Mouse (Mus musculus) neural tube, embryonic 15.5 days (tissue): ENCODE measurements around the gene Gimap3. TPM values are rescaled to one million over a fixed set of nuclear protein-coding genes. Genes with fewer than 3 reads are reported as not detected.

Experiments used
- ATAC-seq: fragments of 200-750 bp; cut with Nextera tagmentation; 2 replicates; pipeline ENCODE4 v1.8.0; 2017; ENCODE audit warnings: mild to moderate bottlenecking, moderate TSS enrichment, moderate library complexity; ENCODE audit not compliant: low FRiP score
- H3K27ac ChIP-seq: fragments of 300-500 bp; sonication (generic); replicated peaks from 2 replicates; pipeline ENCODE4 v1.5.1; 2015; ENCODE audit warnings: mild to moderate bottlenecking, inconsistent platforms
- H3K27me3 ChIP-seq: fragments of 300-500 bp; sonication (generic); replicated peaks from 2 replicates; pipeline ENCODE4 v1.6.1; 2015; ENCODE audit warnings: inconsistent platforms
- H3K36me3 ChIP-seq: fragments of 300-500 bp; sonication (generic); 2 replicates; pipeline ENCODE4 v1.6.1; 2015; ENCODE audit warnings: inconsistent platforms
- H3K4me1 ChIP-seq: fragments of 300-500 bp; sonication (generic); 2 replicates; pipeline ENCODE4 v1.6.1; 2015; ENCODE audit warnings: inconsistent platforms
- H3K4me2 ChIP-seq: fragments of 300-500 bp; sonication (generic); 2 replicates; pipeline ENCODE4 v1.6.1; 2015; ENCODE audit warnings: inconsistent platforms, mild to moderate bottlenecking, moderate library complexity
- H3K4me3 ChIP-seq: fragments of 300-500 bp; sonication (generic); replicated peaks from 2 replicates; pipeline ENCODE4 v1.5.1; 2015; ENCODE audit warnings: mild to moderate bottlenecking, inconsistent platforms
- H3K9ac ChIP-seq: fragments of 300-500 bp; sonication (generic); replicated peaks from 2 replicates; pipeline ENCODE4 v1.6.1; 2015; ENCODE audit warnings: mild to moderate bottlenecking, inconsistent platforms
- H3K9me3 ChIP-seq: fragments of 300-500 bp; sonication (generic); replicated peaks from 2 replicates; pipeline ENCODE4 v1.6.1; 2016; ENCODE audit warnings: inconsistent platforms
- WGBS: fragments of 180-500 bp; shearing (Covaris S2); methylation state at CpG from one replicate; pipeline ENCODE4 v1.1.7; 2015; ENCODE audit warnings: mixed read lengths; 5-methylcytosine and 5-hydroxymethylcytosine counted together
- polyA plus RNA-seq: library from polyadenylated mRNA; unstranded; fragments of >200 nt; fragmentation: Nextera tagmentation; extraction: Ambion mirVana; gene quantifications from 2 replicates; pipeline ENCODE4 v1.2.1, GENCODE M21; 2015

Gimap3 gene
- polyA plus RNA-seq: not detected in 2 replicates

GRCm38 (mm10) chr6:48770696-48771095 lies at the start of gene Gimap3:
Gimap3 (minus strand) TSS chr6:48770851.
- peaks cover 5% of the 10 kb centered on the region; the same call in 1 of the 2 replicates for H3K4me1 ChIP-seq
- no peak within 1 kb of the TSS for H3K27ac ChIP-seq
- no peak within 1 kb of the TSS for H3K4me2 ChIP-seq
- no peaks in the 10 kb centered on the region for H3K9me3 ChIP-seq
- WGBS: 92% methylated on average over 3 of the region's 3 CpGs
- H3K4me3 ChIP-seq: no peak within 1 kb of the TSS
- no peak within 1 kb of the TSS for H3K9ac ChIP-seq
- H3K27me3 ChIP-seq: no peaks in the 10 kb centered on the region
- ATAC-seq: no peak
- no peaks in the 10 kb centered on the region for H3K36me3 ChIP-seq

- no peak for ATAC-seq
- Histone ChIP-seq H3K27me3 (no peaks in the 10 kb centered on the region), H3K9me3 (no peaks in the 10 kb centered on the region), H3K36me3 (no peaks in the 10 kb centered on the region), H3K4me1 (no peaks in the 10 kb centered on the region), H3K4me2 (no peak overlapping the region), H3K27ac (no peak overlapping the region), H3K9ac (no peak overlapping the region), H3K4me3 (no peak overlapping the region)
- 9% methylated on average over 6 of the region's 6 CpGs for WGBS
These were observed 47.2 kb upstream of the Gimap3 start for GRCm38 (mm10) chr6:48817815-48818214.

- no peak for ATAC-seq
- Histone ChIP-seq H3K4me2 (no peak overlapping the region), H3K9ac (no peak overlapping the region), H3K27me3 (no peaks in the 10 kb centered on the region), H3K36me3 (no peaks in the 10 kb centered on the region), H3K27ac (no peak overlapping the region), H3K4me1 (no peaks in the 10 kb centered on the region), H3K9me3 (no peaks in the 10 kb centered on the region), H3K4me3 (no peak overlapping the region)
These were observed 44.4 kb upstream of the Gimap3 start for GRCm38 (mm10) chr6:48815013-48815412.

GRCm38 (mm10) chr6:48809494-48810219 lies 39.0 kb upstream of the Gimap3 start:
- Histone ChIP-seq H3K27me3 (no peaks in the 10 kb centered on the region), H3K4me1 (no peaks in the 10 kb centered on the region), H3K27ac (no peak overlapping the region), H3K4me2 (no peak overlapping the region), H3K9ac (no peak overlapping the region), H3K4me3 (no peak overlapping the region), H3K36me3 (no peaks in the 10 kb centered on the region), H3K9me3 (no peaks in the 10 kb centered on the region)
- 79% methylated on average over 3 of the region's 3 CpGs for WGBS
- ATAC-seq: no peak

GRCm38 (mm10) chr6:48806746-48807145 lies 36.1 kb upstream of the Gimap3 start:
- Histone ChIP-seq H3K27ac (no peak overlapping the region), H3K36me3 (no peaks in the 10 kb centered on the region), H3K4me1 (no peaks in the 10 kb centered on the region), H3K27me3 (no peaks in the 10 kb centered on the region), H3K9ac (no peak overlapping the region), H3K4me2 (no peak overlapping the region), H3K4me3 (no peak overlapping the region), H3K9me3 (no peaks in the 10 kb centered on the region)
- ATAC-seq: no peak
- WGBS: 91% methylated on average over 3 of the region's 3 CpGs

- 91% methylated on average over 5 of the region's 5 CpGs for WGBS
- Histone ChIP-seq H3K27me3 (no peaks in the 10 kb centered on the region), H3K9ac (no peak overlapping the region), H3K9me3 (no peaks in the 10 kb centered on the region), H3K27ac (no peak overlapping the region), H3K4me2 (no peak overlapping the region), H3K4me3 (no peak overlapping the region), H3K4me1 (no peaks in the 10 kb centered on the region), H3K36me3 (no peaks in the 10 kb centered on the region)
- no peak for ATAC-seq
These were observed 33.7 kb upstream of the Gimap3 start for GRCm38 (mm10) chr6:48804346-48804745.

GRCm38 (mm10) chr6:48803406-48804051 lies 32.9 kb upstream of the Gimap3 start:
- Histone ChIP-seq H3K9me3 (no peaks in the 10 kb centered on the region), H3K4me1 (no peaks in the 10 kb centered on the region), H3K27me3 (no peaks in the 10 kb centered on the region), H3K9ac (no peak overlapping the region), H3K36me3 (no peaks in the 10 kb centered on the region), H3K4me3 (no peak overlapping the region), H3K4me2 (no peak overlapping the region), H3K27ac (no peak overlapping the region)
- ATAC-seq: no peak

GRCm38 (mm10) chr6:48801897-48802296 lies 31.2 kb upstream of the Gimap3 start:
- Histone ChIP-seq H3K27ac (no peak overlapping the region), H3K9me3 (no peaks in the 10 kb centered on the region), H3K4me2 (no peak overlapping the region), H3K9ac (no peak overlapping the region), H3K27me3 (no peaks in the 10 kb centered on the region), H3K4me1 (no peaks in the 10 kb centered on the region), H3K4me3 (no peak overlapping the region), H3K36me3 (no peaks in the 10 kb centered on the region)
- no peak for ATAC-seq
- WGBS: 100% methylated on average over 1 of the region's 1 CpGs

GRCm38 (mm10) chr6:48787867-48788266 lies 17.2 kb upstream of the Gimap3 start:
- H3K27me3 ChIP-seq: no peaks in the 10 kb centered on the region
- H3K27ac ChIP-seq: no peak overlapping the region
- H3K4me1 ChIP-seq: no peaks in the 10 kb centered on the region
- no peak overlapping the region for H3K4me3 ChIP-seq
- H3K4me2 ChIP-seq: no peak overlapping the region
- ATAC-seq: no peak
- no peaks in the 10 kb centered on the region for H3K36me3 ChIP-seq
- 86% methylated on average over 2 of the region's 2 CpGs for WGBS
- H3K9me3 ChIP-seq: no peaks in the 10 kb centered on the region
- H3K9ac ChIP-seq: no peak overlapping the region

GRCm38 (mm10) chr6:48785601-48786000 lies 14.9 kb upstream of the Gimap3 start:
- Histone ChIP-seq H3K4me2 (no peak overlapping the region), H3K36me3 (no peaks in the 10 kb centered on the region), H3K4me1 (no peaks in the 10 kb centered on the region), H3K27ac (no peak overlapping the region), H3K9me3 (no peaks in the 10 kb centered on the region), H3K4me3 (no peak overlapping the region), H3K27me3 (no peaks in the 10 kb centered on the region), H3K9ac (no peak overlapping the region)
- WGBS: 89% methylated on average over 2 of the region's 2 CpGs
- no peak for ATAC-seq

- Histone ChIP-seq H3K4me3 (no peak overlapping the region), H3K9me3 (no peaks in the 10 kb centered on the region), H3K9ac (no peak overlapping the region), H3K27me3 (no peaks in the 10 kb centered on the region), H3K4me1 (no peaks in the 10 kb centered on the region), H3K27ac (no peak overlapping the region), H3K4me2 (no peak overlapping the region), H3K36me3 (no peaks in the 10 kb centered on the region)
- no peak for ATAC-seq
- WGBS: 66% methylated on average over 1 of the region's 1 CpGs
These were observed 14.5 kb upstream of the Gimap3 start for GRCm38 (mm10) chr6:48785189-48785588.

GRCm38 (mm10) chr6:48784406-48784805 lies 13.8 kb upstream of the Gimap3 start:
- Histone ChIP-seq H3K27me3 (no peaks in the 10 kb centered on the region), H3K4me1 (no peaks in the 10 kb centered on the region), H3K36me3 (no peaks in the 10 kb centered on the region), H3K27ac (no peak overlapping the region), H3K9ac (no peak overlapping the region), H3K9me3 (no peaks in the 10 kb centered on the region), H3K4me2 (no peak overlapping the region), H3K4me3 (no peak overlapping the region)
- no peak for ATAC-seq
- WGBS: 87% methylated on average over 1 of the region's 1 CpGs
